Mouse (Mus musculus): ENCODE results near the gene Plekhm3. TPM values are rescaled to one million over a fixed set of nuclear protein-coding genes. Genes with fewer than 3 reads are reported as not detected.
A peak's percentile ranks its signal among the peaks of the same experiment; 100 is the strongest.

Plekhm3 gene
- total and polyA plus RNA-seq, 3 experiments: 3.0 to 25.8 (median 8.0) TPM

GRCm38 (mm10) chr1:64840930-64841329 is 115.7 kb downstream of the Plekhm3 start:
- H3K36me3 ChIP-seq (replicated peaks): no peaks in the 10 kb centered on the region
- TF ChIP-seq POLR2AphosphoS5 (IDR thresholded peaks at IDR 0.05; ENCODE audit: insufficient replicate concordance, low read depth, low read length) (no peak), CTCF (IDR thresholded peaks at IDR 0.05; ENCODE audit: low read depth, low read length) (no peak), GATA2 (IDR thresholded peaks at IDR 0.05; ENCODE audit: borderline replicate concordance, low read depth, low read length) (no peak), TAL1 (conservative IDR thresholded peaks at IDR 0.05; ENCODE audit: low read depth, low read length) (no peak), GATA1 (IDR thresholded peaks at IDR 0.05; ENCODE audit: borderline replicate concordance, low read length) (no peak)

GRCm38 (mm10) chr1:64836584-64836983 is 120.0 kb downstream of the Plekhm3 start:
- Histone ChIP-seq H3K4me1 (ENCODE audit: insufficient read depth, low read depth, low read length) (peaks cover 9% of the 10 kb centered on the region; the same call in 1 of the 2 replicates), H3K4me3 (ENCODE audit: low read depth, low read length) (no peak overlapping the region), H3K9me3 (replicated peaks) (no peaks in the 10 kb centered on the region), H3K27me3 (ENCODE audit: insufficient read depth, low read length) (no peaks in the 10 kb centered on the region), H3K36me3 (replicated peaks) (no peaks in the 10 kb centered on the region)
- TF ChIP-seq GATA1 (IDR thresholded peaks at IDR 0.05; ENCODE audit: borderline replicate concordance, low read length) (no peak), GATA2 (IDR thresholded peaks at IDR 0.05; ENCODE audit: borderline replicate concordance, low read depth, low read length) (no peak), POLR2AphosphoS5 (IDR thresholded peaks at IDR 0.05; ENCODE audit: insufficient replicate concordance, low read depth, low read length) (no peak), CTCF (IDR thresholded peaks at IDR 0.05; ENCODE audit: low read depth, low read length) (no peak), TAL1 (conservative IDR thresholded peaks at IDR 0.05; ENCODE audit: low read depth, low read length) (no peak)
- ATAC-seq (ENCODE audit: extremely low read depth, insufficient number of reproducible peaks, low FRiP score, poor library complexity, severe bottlenecking): no peak
- DNase-seq (ENCODE audit: low spot score): no peak

More at GRCm38 (mm10) chr1:64840930-64841329, 115.7 kb downstream of the Plekhm3 start:
- Histone ChIP-seq H3K4me1 (ENCODE audit: insufficient read depth, low read depth, low read length) (peaks cover 3% of the 10 kb centered on the region; the same call in 1 of the 2 replicates), H3K27me3 (ENCODE audit: insufficient read depth, low read length) (no peaks in the 10 kb centered on the region), H3K4me3 (ENCODE audit: low read depth, low read length) (no peak overlapping the region), H3K9me3 (replicated peaks) (no peaks in the 10 kb centered on the region)
- DNase-seq (ENCODE audit: low spot score): no peak
- no peak for ATAC-seq (ENCODE audit: extremely low read depth, insufficient number of reproducible peaks, low FRiP score, poor library complexity, severe bottlenecking)

- Histone ChIP-seq H3K27me3 (ENCODE audit: insufficient read depth, low read length) (no peaks in the 10 kb centered on the region), H3K36me3 (replicated peaks) (no peaks in the 10 kb centered on the region), H3K4me3 (ENCODE audit: low read depth, low read length) (no peak overlapping the region), H3K9me3 (replicated peaks) (no peaks in the 10 kb centered on the region), H3K4me1 (ENCODE audit: insufficient read depth, low read depth, low read length) (peaks cover 13% of the 10 kb centered on the region)
- no peak for TF ChIP-seq GATA2 (IDR thresholded peaks at IDR 0.05; ENCODE audit: borderline replicate concordance, low read depth, low read length)
- TF ChIP-seq CTCF (IDR thresholded peaks at IDR 0.05; ENCODE audit: low read depth, low read length): no peak
- TF ChIP-seq TAL1 (conservative IDR thresholded peaks at IDR 0.05; ENCODE audit: low read depth, low read length): no peak
- no peak for TF ChIP-seq POLR2AphosphoS5 (IDR thresholded peaks at IDR 0.05; ENCODE audit: insufficient replicate concordance, low read depth, low read length)
- TF ChIP-seq GATA1 (IDR thresholded peaks at IDR 0.05; ENCODE audit: borderline replicate concordance, low read length): no peak
- DNase-seq (ENCODE audit: low spot score) (no peak), ATAC-seq (ENCODE audit: extremely low read depth, insufficient number of reproducible peaks, low FRiP score, poor library complexity, severe bottlenecking) (no peak)
Measured at GRCm38 (mm10) chr1:64836114-64836513, 120.5 kb downstream of the Plekhm3 start.

- no peaks in the 10 kb centered on the region for H3K36me3 ChIP-seq (replicated peaks)
- H3K4me1 ChIP-seq (ENCODE audit: insufficient read depth, low read depth, low read length): peaks cover 46% of the 10 kb centered on the region
- TF ChIP-seq TAL1 (conservative IDR thresholded peaks at IDR 0.05; ENCODE audit: low read depth, low read length) (no peak), CTCF (IDR thresholded peaks at IDR 0.05; ENCODE audit: low read depth, low read length) (no peak), GATA2 (IDR thresholded peaks at IDR 0.05; ENCODE audit: borderline replicate concordance, low read depth, low read length) (no peak), GATA1 (IDR thresholded peaks at IDR 0.05; ENCODE audit: borderline replicate concordance, low read length) (no peak)
- ATAC-seq (ENCODE audit: extremely low read depth, insufficient number of reproducible peaks, low FRiP score, poor library complexity, severe bottlenecking) (no peak), DNase-seq (ENCODE audit: low spot score) (no peak)
- H3K27me3 ChIP-seq (ENCODE audit: insufficient read depth, low read length): no peaks in the 10 kb centered on the region
- no peak overlapping the region for H3K4me3 ChIP-seq (ENCODE audit: low read depth, low read length)
- H3K9me3 ChIP-seq (replicated peaks): no peaks in the 10 kb centered on the region
Measured at GRCm38 (mm10) chr1:64831552-64831951, 125.1 kb downstream of the Plekhm3 start.

- Histone ChIP-seq H3K4me3 (ENCODE audit: low read depth, low read length) (peak overlapping the region; percentile 25; the same call in 1 of the 2 replicates), H3K9me3 (replicated peaks) (no peaks in the 10 kb centered on the region), H3K36me3 (replicated peaks) (no peaks in the 10 kb centered on the region), H3K4me1 (ENCODE audit: insufficient read depth, low read depth, low read length) (peaks cover 68% of the 10 kb centered on the region), H3K27me3 (ENCODE audit: insufficient read depth, low read length) (no peaks in the 10 kb centered on the region)
- no peak for TF ChIP-seq GATA1 (IDR thresholded peaks at IDR 0.05; ENCODE audit: borderline replicate concordance, low read length)
- TF ChIP-seq CTCF (IDR thresholded peaks at IDR 0.05; ENCODE audit: low read depth, low read length): no peak
- TF ChIP-seq POLR2AphosphoS5 (IDR thresholded peaks at IDR 0.05; ENCODE audit: insufficient replicate concordance, low read depth, low read length): no peak
- no peak for TF ChIP-seq GATA2 (IDR thresholded peaks at IDR 0.05; ENCODE audit: borderline replicate concordance, low read depth, low read length)
- no peak for TF ChIP-seq TAL1 (conservative IDR thresholded peaks at IDR 0.05; ENCODE audit: low read depth, low read length)
- peak; percentile 42 for DNase-seq (ENCODE audit: low spot score)
- ATAC-seq (ENCODE audit: extremely low read depth, insufficient number of reproducible peaks, low FRiP score, poor library complexity, severe bottlenecking): peak; percentile 90
Measured at GRCm38 (mm10) chr1:64827434-64827833, 129.2 kb downstream of the Plekhm3 start.

GRCm38 (mm10) chr1:64826348-64827103 is 130.1 kb downstream of the Plekhm3 start:
- Histone ChIP-seq H3K27me3 (ENCODE audit: insufficient read depth, low read length) (no peaks in the 10 kb centered on the region), H3K4me3 (ENCODE audit: low read depth, low read length) (no peak overlapping the region; the same call in 1 of the 2 replicates), H3K4me1 (ENCODE audit: insufficient read depth, low read depth, low read length) (peaks cover 64% of the 10 kb centered on the region), H3K9me3 (replicated peaks) (no peaks in the 10 kb centered on the region), H3K36me3 (replicated peaks) (no peaks in the 10 kb centered on the region)
- ATAC-seq (ENCODE audit: extremely low read depth, insufficient number of reproducible peaks, low FRiP score, poor library complexity, severe bottlenecking) (peak; percentile 43; the same call in 1 of the 2 replicates), DNase-seq (ENCODE audit: low spot score) (peak; percentile 43)
- TF ChIP-seq TAL1 (conservative IDR thresholded peaks at IDR 0.05; ENCODE audit: low read depth, low read length) (no peak), POLR2AphosphoS5 (IDR thresholded peaks at IDR 0.05; ENCODE audit: insufficient replicate concordance, low read depth, low read length) (no peak), GATA2 (IDR thresholded peaks at IDR 0.05; ENCODE audit: borderline replicate concordance, low read depth, low read length) (no peak), GATA1 (IDR thresholded peaks at IDR 0.05; ENCODE audit: borderline replicate concordance, low read length) (no peak), CTCF (IDR thresholded peaks at IDR 0.05; ENCODE audit: low read depth, low read length) (no peak)

Data from G1E (cell line).